Mouse (Mus musculus) heart, postnatal 14 days (tissue): ENCODE measurements at regions not wholly inside any gene's neighbourhood (a gene's known extent, or its start where the extent isn't known, plus 50 kb on each side); places are given as distances from the start of the nearest gene placed in this dataset.
"Not testable (repeated sequence)": the region's sequence is repeated elsewhere in the genome, so short reads cannot be mapped to it uniquely, and the experiment has no call there.

Source experiments
- DNase-seq, 2 experiments: peaks; one replicate each; pipeline ENCODE4 v3.0.0; 2021 to 2022
- intact Hi-C: fragments of 180-260 bp; cut with DNase I; formaldehyde crosslinking; loops from one replicate; pipeline ENCODE4 v1.15.1; 2025

- no peak for DNase-seq
- intact Hi-C loops: no loop called here
Measured at GRCm38 (mm10) chr16:49407956-49408795, 290.9 kb upstream of the Ift57 start.

- intact Hi-C loops: no loop called here
- DNase-seq: no peak
Measured at GRCm38 (mm10) chr16:49409235-49409634, 289.8 kb upstream of the Ift57 start.

- intact Hi-C loops: no loop called here
- DNase-seq: no peak
Measured at GRCm38 (mm10) chr16:49430296-49430695, 268.7 kb upstream of the Ift57 start.

DNA sequence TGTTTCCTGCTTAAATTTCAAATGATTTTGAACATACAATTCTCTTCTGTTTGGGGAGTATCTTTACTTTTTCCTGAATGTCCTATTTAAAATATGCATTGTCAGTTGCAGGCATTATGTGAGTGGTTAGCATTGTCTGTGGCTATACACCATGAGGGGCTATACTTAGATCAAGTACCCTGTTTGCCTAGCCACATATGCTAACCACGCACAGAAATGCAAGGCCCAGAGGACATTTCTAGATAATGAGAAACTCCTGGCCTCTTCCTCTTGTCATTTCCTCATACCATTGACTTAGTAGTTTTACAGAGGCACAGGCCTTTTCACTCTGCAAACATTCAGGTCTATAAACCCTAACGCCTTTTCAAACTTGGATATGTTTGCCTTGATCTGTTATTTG, 267.1 kb upstream of the Ift57 start:
- no peak for DNase-seq
- intact Hi-C loops: no loop called here

DNA sequence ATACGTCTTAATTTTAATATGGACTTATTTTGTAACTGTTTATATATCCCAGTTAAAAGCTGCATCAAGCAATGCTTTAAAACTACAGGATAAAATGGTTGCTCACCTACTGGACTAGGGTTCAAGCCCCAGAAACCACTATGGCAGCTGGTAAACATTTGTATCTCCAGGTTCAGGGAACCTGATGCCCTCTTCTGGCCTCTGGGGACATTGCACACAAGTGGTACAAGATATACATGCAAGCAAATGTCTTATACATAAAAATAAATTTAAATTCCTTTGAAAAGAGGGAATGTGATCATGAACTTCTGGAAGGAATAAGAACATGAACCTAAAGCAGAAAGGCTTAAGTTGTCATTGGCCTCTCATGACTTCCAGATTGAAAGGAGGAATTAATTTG, 257.8 kb upstream of the Ift57 start:
- intact Hi-C loops: no loop called here
- no peak for DNase-seq

DNA sequence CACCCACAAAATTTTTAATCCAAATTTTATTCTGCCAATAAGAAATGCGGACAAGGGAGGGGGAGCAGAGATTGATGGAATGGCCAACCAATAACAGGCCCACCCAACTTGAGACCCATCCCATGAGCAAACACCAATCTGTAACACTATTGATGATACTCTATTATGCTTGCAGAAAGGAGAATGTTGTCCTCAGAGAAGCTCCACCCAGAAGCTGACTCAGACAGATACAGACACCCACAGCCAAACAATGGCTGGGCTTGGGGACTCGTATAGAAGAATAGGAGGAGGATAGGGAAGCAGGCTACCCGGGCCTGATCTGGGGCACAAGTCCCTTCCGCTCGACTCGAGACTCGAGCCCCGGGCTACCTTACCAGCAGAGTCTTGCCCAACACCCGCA, 251.7 kb upstream of the Ift57 start:
- intact Hi-C loops, DNase-seq: not testable (repeated sequence)

DNA sequence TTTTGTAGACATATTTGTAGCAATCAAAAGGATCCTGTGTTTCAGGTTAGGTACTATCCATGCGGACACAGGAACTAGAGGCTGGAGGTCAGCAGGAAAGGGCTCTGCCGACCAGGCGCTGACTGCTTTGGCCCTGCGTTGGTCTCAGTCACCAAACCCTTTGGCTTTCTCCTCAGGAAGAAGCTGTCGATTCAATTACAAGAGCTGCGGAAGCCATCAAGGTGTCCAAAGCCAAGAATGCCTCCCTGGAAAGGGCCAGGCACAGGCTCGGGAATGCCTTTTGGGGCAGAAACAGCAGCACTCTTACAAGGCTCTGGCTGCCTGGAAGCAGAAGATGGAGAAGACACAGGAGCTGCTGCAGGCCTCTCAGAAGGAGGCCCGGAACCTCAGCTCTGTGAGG, 205.2 kb upstream of the Ift57 start:
- no peak for DNase-seq
- intact Hi-C loops: no loop called here

DNA sequence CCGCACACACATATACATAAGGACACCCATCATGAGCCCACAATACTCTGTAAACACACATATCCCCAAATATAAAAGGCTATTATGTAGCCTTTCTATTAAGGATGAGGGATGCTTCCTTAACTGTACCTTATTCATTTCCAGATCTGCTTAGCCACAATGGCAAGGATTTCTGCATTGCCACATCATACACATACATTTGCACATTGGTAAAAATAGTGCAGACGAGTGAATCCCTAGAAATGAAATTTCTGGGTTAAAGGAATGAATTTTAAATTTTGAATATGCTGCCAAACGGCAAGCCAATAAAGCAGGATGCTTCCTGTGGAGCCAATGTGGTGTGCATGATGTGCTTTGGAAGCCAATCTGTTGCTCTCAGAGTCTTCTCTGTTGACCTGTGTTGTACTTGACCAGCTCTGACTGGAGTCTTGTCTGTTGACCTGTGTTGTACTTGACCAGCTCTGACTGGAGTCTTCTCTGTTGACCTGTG, 201.5 kb upstream of the Ift57 start:
- no peak for DNase-seq
- intact Hi-C loops: no loop called here

DNA sequence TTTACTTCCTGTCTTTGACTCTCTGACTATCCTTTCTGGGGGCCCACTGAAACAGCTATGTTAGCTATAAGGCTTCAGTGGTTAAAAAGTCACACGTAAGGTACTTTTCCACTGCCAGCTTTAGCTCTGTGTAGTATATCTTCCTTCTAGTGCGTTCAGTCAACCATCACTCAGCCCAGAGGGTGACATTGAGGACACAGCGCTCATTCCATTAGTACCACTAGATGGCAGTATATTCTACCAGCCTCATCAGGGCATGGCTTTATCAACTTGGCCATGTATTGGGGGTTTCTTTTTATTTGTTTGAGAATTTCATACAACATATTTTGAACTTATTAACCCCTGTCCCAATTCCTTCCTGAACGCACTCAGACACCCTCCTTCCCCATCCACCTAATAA, 198.2 kb upstream of the Ift57 start:
- peak in 1 of 2 experiments; percentile 35 for DNase-seq

DNA sequence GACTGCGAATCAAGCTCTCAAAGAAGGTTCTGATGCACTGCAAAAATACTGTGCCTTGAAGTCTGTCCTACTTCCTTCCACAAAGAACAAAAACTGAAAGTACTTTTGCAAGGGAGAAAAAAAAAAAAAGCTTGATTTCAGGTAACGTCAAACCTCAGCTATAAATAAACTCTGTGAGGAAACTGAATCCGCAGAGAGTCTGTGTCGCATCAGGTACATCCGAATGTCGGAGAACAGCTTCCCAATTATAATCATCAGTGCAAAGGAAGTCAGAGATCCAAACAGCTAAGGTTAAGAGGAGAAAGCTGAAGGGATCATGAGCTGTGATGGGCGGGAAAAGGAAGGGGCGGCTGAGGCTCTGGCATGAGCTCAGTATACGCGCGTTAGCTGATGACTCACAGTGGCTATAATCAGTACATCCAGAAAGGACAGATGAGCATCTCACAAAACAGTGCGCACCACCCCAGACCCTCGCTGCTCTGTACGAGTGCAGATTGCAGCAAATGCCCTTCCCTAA, 195.1 kb upstream of the Ift57 start:
- peak in 1 of 2 experiments; percentile 6 for DNase-seq
- intact Hi-C loops: loop anchor here (10.0 kb wide), 2 partner anchors 541 to 801 kb away; no protein-coding TSS in a partner anchor

More for the DNA sequence above, 198.2 kb upstream of the Ift57 start:
- intact Hi-C loops: loop anchor here (10.0 kb wide), 2 partner anchors 544 to 804 kb away; no protein-coding TSS in a partner anchor

GRCm38 (mm10) chr16:49504669-49505068, 194.4 kb upstream of the Ift57 start:
- intact Hi-C loops: loop anchor here (10.0 kb wide), 2 partner anchors 540 to 800 kb away; no protein-coding TSS in a partner anchor

GRCm38 (mm10) chr16:49505271-49505670, 193.8 kb upstream of the Ift57 start:
- intact Hi-C loops: loop anchor here (10.0 kb wide), 2 partner anchors 540 to 800 kb away; no protein-coding TSS in a partner anchor
- no peak for DNase-seq

More at GRCm38 (mm10) chr16:49504669-49505068, 194.4 kb upstream of the Ift57 start:
- DNase-seq: no peak

GRCm38 (mm10) chr16:49518844-49519243, 180.2 kb upstream of the Ift57 start:
- intact Hi-C loops: no loop called here
- DNase-seq: no peak

GRCm38 (mm10) chr16:49520411-49520810, 178.6 kb upstream of the Ift57 start:
- DNase-seq: no peak
- intact Hi-C loops: loop anchor here (5.0 kb wide), 1 partner anchor 337 kb away; no protein-coding TSS in a partner anchor

DNA sequence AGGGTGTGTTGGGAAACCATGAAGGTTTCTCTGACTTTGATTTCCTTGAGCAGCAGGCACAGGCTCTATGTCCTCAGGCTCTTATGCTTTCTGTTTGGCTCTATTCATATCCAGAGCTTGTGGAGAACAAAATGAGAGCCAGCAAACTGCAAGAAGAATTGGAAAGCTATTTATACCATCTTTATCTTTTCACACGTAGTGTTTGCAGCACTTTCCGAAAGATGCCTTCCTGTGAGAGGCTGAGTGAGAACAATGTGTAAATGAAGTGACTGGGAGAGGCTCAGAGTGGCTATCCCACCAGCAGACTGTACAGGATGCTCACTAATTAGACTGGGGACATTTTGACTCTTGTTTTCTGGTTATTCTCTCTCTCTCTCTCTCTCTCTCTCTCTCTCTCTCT, 177.3 kb upstream of the Ift57 start:
- intact Hi-C loops: loop anchor here (5.0 kb wide), 1 partner anchor 336 kb away; no protein-coding TSS in a partner anchor
- no peak for DNase-seq

- intact Hi-C loops: loop anchor here (5.0 kb wide), 1 partner anchor 335 kb away; no protein-coding TSS in a partner anchor
- no peak for DNase-seq
Measured at GRCm38 (mm10) chr16:49522576-49522975, 176.5 kb upstream of the Ift57 start.

- DNase-seq, intact Hi-C loops: not testable (repeated sequence)
Measured at GRCm38 (mm10) chr16:49528618-49529017, 170.4 kb upstream of the Ift57 start.

DNA sequence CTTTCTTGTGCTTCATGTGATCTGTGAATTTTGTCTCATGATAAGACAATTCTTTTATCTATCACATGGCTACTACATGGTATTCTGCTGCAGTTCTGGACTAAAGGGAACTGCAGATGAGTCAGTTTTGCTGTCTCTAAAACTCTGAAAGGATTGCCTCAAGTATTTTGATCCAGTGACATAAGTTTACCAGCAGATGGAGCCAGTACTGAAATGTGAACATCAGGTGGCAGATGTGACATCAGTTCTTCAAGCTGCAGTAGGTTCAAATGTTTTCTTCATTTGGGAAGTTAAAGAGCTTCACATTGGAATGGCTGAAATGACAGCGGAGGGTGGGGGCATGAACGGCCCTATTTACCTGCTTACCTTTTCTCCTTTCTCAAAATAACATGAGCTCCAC, 170.0 kb upstream of the Ift57 start:
- no peak for DNase-seq
- intact Hi-C loops: no loop called here

DNA sequence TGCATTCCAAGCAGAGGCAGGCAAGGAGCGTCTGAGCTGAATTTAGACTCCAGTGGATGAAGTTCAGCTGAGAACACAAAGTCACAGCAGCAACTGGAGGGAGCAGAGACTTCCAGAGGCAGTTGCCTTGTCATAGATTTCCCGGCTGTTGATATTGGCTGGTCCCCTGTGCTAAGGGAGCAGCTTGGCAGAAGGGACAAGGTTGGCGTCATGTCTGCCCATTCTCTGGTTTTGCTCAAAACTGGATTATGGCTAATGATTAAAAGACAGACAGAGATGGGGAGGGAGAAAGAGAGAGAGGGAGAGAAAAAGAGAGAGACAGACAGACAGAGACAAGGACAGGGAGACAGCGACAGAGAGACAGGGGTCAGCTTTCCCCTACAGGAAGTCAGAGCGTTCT, 169.0 kb upstream of the Ift57 start:
- peak in 1 of 2 experiments; percentile 12 for DNase-seq
- intact Hi-C loops: no loop called here

DNA sequence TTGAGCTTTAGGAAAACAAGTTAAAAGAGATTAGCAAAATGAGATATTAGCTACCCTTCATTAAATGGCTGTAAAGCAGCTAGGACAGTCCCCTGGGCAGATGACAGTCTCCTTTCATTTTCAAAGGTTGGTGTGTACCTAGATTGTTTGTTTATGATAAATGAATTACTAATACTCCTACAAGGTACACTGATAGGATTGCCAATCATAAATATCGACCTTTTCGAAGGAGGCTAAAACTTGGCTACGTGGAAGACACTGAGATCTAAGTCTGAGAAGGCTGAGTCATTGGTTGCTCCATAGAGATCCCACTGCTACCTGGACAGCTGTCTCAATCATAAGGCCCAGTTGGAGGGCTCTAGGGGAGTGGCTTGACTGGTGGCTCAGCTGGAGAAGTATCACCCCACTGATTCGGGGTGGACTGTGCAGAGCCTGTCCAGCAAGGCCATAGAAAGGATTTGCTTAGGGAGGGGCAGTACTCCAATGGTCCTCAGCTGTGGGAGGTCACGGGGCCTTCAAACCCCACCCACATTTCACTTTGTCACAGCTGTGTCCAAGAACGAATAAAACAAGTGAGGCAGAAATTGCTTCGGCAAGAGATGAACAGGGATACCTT, 166.9 kb upstream of the Ift57 start:
- intact Hi-C loops: no loop called here
- no peak for DNase-seq

- no peak for DNase-seq
- intact Hi-C loops: no loop called here
Measured at GRCm38 (mm10) chr16:49533498-49533998, 165.5 kb upstream of the Ift57 start.
